Mouse (Mus musculus) left cerebral cortex, adult 11 months (tissue): ENCODE measurements at regions not wholly inside any gene's neighbourhood (a gene's known extent, or its start where the extent isn't known, plus 50 kb on each side); places are given as distances from the start of the nearest gene placed in this dataset.

Source experiments
- DNase-seq: peaks from one replicate; pipeline ENCODE4 v3.0.0; 2022; ENCODE audit warnings: low spot score

- DNase-seq, result no peak
Measured at GRCm38 (mm10) chr13:118193951-118194696, 192.3 kb upstream of the B430218F22Rik start.

DNA sequence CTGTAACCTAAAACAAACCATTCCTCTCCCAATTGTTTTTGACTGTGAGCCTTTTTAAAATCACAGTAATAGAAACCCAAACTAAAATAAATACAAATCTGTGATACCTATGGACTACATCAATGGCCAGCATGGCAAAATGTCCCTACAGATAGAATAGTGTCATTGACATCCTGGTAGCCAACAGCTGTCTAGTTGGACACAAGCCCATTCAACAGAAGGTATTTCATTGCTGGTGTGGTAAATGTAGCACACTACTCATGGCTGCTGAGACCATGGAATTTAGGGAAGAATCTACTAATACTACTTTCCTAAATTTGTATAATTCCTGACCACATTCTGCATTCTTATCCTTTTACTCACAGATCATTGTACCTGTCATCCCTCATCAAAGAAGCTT is 178.3 kb upstream of the B430218F22Rik start:
- DNase-seq, result no peak

GRCm38 (mm10) chr13:118227354-118227753 is 159.1 kb upstream of the B430218F22Rik start:
- DNase-seq, result no peak

DNA sequence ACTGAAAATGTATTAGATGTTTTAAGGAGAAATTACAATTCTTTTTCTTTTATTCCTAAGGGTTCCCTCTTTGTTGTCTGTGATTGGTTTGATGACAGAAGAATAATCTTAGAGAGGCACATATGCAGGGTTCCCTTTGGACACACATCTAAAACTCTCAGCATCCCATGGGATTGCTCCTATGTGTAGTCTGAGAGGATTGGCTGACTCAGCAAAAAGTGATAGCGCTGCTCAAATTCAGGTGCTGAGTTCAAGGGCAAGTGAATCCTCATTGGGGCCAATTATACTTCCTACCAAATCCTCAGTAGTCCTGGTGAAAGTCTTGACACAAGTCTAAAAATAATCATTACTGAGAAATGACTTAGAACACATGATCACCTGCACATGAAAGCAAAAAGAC is 148.5 kb upstream of the B430218F22Rik start:
- DNase-seq, result no peak

- DNase-seq, result no peak
Measured at GRCm38 (mm10) chr13:118244680-118245079, 141.8 kb upstream of the B430218F22Rik start.

DNA sequence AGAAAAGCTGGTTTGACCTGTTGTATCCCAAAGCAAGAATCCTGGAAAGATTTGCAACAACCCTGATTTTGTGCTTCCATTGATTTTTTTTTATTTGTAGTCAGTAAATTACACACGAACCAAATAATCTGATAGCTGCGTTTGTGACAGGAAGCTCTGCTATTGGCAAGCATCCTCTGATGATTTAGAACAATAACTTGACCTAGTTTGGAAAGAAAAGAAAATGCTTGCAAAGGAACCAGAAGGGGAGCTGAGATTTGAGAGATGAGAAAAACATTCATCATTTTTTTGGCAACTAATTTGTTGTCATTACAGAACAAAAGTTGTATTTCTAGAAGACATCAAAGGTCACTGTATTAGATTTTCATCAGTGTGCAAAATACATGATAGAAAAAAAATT is 140.9 kb upstream of the B430218F22Rik start:
- no peak for DNase-seq

DNA sequence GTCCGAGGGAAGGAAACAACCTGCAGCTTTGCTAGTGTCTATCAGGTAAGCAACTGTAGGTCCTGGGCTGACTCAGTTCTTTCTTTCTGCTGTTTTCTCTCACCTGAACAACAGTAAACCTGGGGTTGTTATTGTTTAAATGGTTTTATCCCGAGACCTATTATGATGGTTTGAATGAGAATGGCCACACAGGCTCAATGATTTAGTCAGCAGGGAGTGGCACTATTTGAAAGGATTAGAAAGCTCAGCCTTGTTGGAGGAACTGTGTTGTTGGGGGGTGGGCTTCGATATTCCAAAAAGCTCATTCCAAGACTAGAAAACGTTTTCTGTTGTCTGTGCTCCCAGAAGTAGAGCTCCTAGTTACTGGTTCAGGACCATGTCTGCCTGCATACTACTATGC is 126.8 kb upstream of the B430218F22Rik start:
- DNase-seq, result no peak

DNA sequence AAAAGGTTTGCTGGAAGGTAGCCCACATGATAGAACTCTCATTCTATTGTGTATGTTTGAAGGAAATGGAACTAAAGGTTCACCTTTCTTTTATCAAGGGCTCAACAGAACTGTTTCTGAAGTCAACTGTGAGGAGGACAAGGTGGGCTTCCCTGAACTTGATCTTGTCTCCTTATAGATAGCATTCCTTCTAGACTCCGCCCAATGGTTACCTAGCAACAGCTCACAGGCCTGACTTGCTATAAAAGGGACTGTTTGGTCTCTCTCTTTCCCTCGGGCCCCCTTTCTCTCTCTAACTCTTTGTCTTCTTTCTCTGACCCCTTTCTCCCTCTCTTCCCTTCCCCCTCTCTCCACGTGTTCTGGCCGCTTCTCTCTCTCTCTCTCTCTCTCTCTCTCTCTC is 123.5 kb upstream of the B430218F22Rik start:
- DNase-seq, result no peak

DNA sequence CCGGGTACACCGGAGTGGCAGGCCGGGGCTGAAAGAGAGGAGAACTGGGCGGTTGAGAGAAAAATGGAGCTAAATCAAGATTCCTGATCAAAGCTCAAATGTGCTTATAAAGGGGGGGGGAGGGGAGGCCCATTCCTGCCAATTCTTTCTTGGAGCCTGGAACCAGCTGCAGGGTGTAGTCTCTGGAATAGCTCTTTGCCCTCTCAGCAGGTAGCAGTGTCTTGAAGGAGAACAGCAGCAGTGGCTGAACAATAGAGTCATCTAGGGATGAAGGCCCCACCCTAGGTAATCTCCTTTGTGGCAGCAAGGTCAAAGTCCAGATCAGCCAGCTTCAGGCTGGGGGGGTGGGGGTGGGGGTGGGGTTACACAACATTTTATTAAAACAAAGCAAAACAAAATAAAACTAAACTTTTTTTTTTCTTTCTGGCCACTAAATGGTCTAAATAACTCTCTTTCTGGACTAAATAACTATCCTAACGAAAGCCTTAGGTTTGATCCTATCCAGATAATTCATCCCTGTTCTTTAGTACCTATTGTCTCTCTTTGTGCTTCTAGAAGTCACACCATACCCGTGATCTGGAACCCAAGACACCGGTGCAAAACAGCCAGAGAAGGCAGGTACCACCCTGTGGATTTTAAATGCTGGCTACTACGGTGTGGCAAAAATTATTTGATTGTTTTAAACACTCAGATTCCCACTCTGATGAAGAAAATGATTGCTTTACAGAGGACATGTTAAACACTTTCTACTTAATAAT is 120.5 kb upstream of the B430218F22Rik start:
- DNase-seq, result no peak

DNA sequence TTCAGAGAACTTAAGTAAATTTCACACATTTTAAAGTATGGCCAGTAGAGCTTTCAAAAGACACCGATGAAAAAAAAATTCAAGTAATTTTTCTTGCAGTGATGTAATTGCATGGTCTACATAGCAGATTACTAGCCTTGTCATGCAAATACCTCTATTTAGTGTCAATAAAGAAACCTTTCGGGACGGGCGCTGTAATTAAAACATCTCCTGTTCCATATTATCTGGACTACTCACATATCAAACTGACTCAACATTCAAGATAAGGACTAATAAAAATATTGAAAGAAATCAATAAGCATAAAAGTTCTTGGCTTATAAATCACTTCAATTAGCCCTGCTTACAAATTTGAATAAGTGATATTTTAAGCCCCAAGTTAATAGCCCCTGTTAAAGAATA is 113.5 kb upstream of the B430218F22Rik start:
- no peak for DNase-seq

GRCm38 (mm10) chr13:118280956-118281355 is 105.5 kb upstream of the B430218F22Rik start:
- no peak for DNase-seq

GRCm38 (mm10) chr13:118293728-118294127 is 92.7 kb upstream of the B430218F22Rik start:
- no peak for DNase-seq

GRCm38 (mm10) chr13:118310080-118310479 is 76.3 kb upstream of the B430218F22Rik start:
- DNase-seq, result no peak

- peak; percentile 5 for DNase-seq
Measured at GRCm38 (mm10) chr13:118313676-118314075, 72.8 kb upstream of the B430218F22Rik start.
